Mouse (Mus musculus): Measurements from ENCODE around the gene Arl2bp. TPM values are rescaled to one million over a fixed set of nuclear protein-coding genes. Genes with fewer than 3 reads are reported as not detected.
A peak's percentile ranks its signal among the peaks of the same experiment; 100 is the strongest.

The Arl2bp gene
- polyA plus RNA-seq (2014; fragmentation: Nextera tagmentation; extraction: Ambion mirVana): 94.6 and 108 TPM in 2 replicates

- Histone ChIP-seq H3K27ac (ENCODE audit: low read depth, low read length) (peak within 1 kb of the TSS; percentile 79), H3K4me1 (ENCODE audit: control insufficient read depth, insufficient read depth, low read length) (peaks cover 11% of the 10 kb centered on the region), H3K9ac (ENCODE audit: low read length) (peak within 1 kb of the TSS; percentile 98), H3K9me3 (ENCODE audit: control insufficient read depth, low read length) (no peaks in the 10 kb centered on the region), H3K27me3 (ENCODE audit: control insufficient read depth, insufficient read depth, low read length) (no peaks in the 10 kb centered on the region), H3K4me2 (peak within 1 kb of the TSS; percentile 65), H3K4me3 (ENCODE audit: low read depth, low read length) (peak within 1 kb of the TSS; percentile 85), H3K36me3 (ENCODE audit: control insufficient read depth, insufficient read depth, low read length) (peaks cover 9% of the 10 kb centered on the region)
- peak; percentile 99 for ATAC-seq (ENCODE audit: low FRiP score)
- under 1% methylated on average over 72 of the region's 74 CpGs for WGBS
- DNase-seq (ENCODE audit: low spot score, missing footprints): peak; percentile 99
Observed at GRCm38 (mm10) chr8:94666456-94667308, at the start of gene Arl2bp. Gene Arl2bp, plus strand, starts transcription at chr8:94666600.

DNA sequence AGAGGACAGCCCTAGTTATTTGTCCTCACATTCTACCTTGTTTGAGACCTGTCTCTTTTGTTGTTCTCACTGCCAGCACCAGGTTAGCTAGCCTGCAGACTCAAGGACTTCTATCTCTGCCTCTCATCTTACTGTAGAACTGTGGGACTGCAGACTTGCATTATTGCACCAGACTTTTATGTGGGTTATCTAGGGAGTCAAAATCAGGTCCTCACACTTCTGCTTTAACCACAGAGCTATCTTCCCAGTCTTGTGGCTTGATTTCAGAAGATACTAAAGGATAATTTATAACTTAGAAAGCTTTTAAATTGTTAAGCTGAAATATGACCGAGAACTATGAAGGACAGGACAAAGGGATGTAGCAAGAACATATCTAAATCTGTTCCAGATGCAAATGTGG, 41.5 kb upstream of the Arl2bp start:
- no peak overlapping the region for H3K27ac ChIP-seq (ENCODE audit: low read depth, low read length)
- 96% methylated on average over 1 of the region's 1 CpGs for WGBS
- H3K36me3 ChIP-seq (ENCODE audit: control insufficient read depth, insufficient read depth, low read length): no peaks in the 10 kb centered on the region; the same call in 1 of the 2 replicates
- no peak overlapping the region for H3K9ac ChIP-seq (ENCODE audit: low read length)
- no peak for DNase-seq (ENCODE audit: low spot score, missing footprints)
- H3K4me3 ChIP-seq (ENCODE audit: low read depth, low read length): no peak overlapping the region
- H3K4me1 ChIP-seq (ENCODE audit: control insufficient read depth, insufficient read depth, low read length): no peaks in the 10 kb centered on the region
- H3K4me2 ChIP-seq: no peak overlapping the region
- no peaks in the 10 kb centered on the region for H3K27me3 ChIP-seq (ENCODE audit: control insufficient read depth, insufficient read depth, low read length)
- no peaks in the 10 kb centered on the region for H3K9me3 ChIP-seq (ENCODE audit: control insufficient read depth, low read length)
- ATAC-seq (ENCODE audit: low FRiP score): no peak

GRCm38 (mm10) chr8:94633564-94634194, 32.7 kb upstream of the Arl2bp start:
- no peak for DNase-seq (ENCODE audit: low spot score, missing footprints)

GRCm38 (mm10) chr8:94634211-94634610, 32.2 kb upstream of the Arl2bp start:
- peaks cover 9% of the 10 kb centered on the region; the same call in 1 of the 2 replicates for H3K36me3 ChIP-seq (ENCODE audit: control insufficient read depth, insufficient read depth, low read length)
- no peak for ATAC-seq (ENCODE audit: low FRiP score)

More at GRCm38 (mm10) chr8:94633564-94634194, 32.7 kb upstream of the Arl2bp start:
- H3K4me3 ChIP-seq (ENCODE audit: low read depth, low read length): no peak overlapping the region
- H3K27ac ChIP-seq (ENCODE audit: low read depth, low read length): no peak overlapping the region
- no peaks in the 10 kb centered on the region for H3K9me3 ChIP-seq (ENCODE audit: control insufficient read depth, low read length)
- no peak overlapping the region for H3K4me2 ChIP-seq
- peaks cover 8% of the 10 kb centered on the region; the same call in 1 of the 2 replicates for H3K36me3 ChIP-seq (ENCODE audit: control insufficient read depth, insufficient read depth, low read length)
- WGBS: 94% methylated on average over 2 of the region's 2 CpGs
- no peaks in the 10 kb centered on the region for H3K4me1 ChIP-seq (ENCODE audit: control insufficient read depth, insufficient read depth, low read length)
- ATAC-seq (ENCODE audit: low FRiP score): no peak
- H3K9ac ChIP-seq (ENCODE audit: low read length): no peak overlapping the region
- H3K27me3 ChIP-seq (ENCODE audit: control insufficient read depth, insufficient read depth, low read length): no peaks in the 10 kb centered on the region

GRCm38 (mm10) chr8:94641183-94641582, 25.2 kb upstream of the Arl2bp start:
- H3K27me3 ChIP-seq (ENCODE audit: control insufficient read depth, insufficient read depth, low read length): no peaks in the 10 kb centered on the region
- ATAC-seq (ENCODE audit: low FRiP score) (no peak), DNase-seq (ENCODE audit: low spot score, missing footprints) (no peak)
- peaks cover 16% of the 10 kb centered on the region for H3K36me3 ChIP-seq (ENCODE audit: control insufficient read depth, insufficient read depth, low read length)
- WGBS: 98% methylated on average over 2 of the region's 2 CpGs
- no peak overlapping the region for H3K4me2 ChIP-seq
- no peak overlapping the region for H3K4me3 ChIP-seq (ENCODE audit: low read depth, low read length)
- no peaks in the 10 kb centered on the region for H3K4me1 ChIP-seq (ENCODE audit: control insufficient read depth, insufficient read depth, low read length)
- no peak overlapping the region for H3K9ac ChIP-seq (ENCODE audit: low read length)
- H3K9me3 ChIP-seq (ENCODE audit: control insufficient read depth, low read length): no peaks in the 10 kb centered on the region
- H3K27ac ChIP-seq (ENCODE audit: low read depth, low read length): no peak overlapping the region

More at GRCm38 (mm10) chr8:94634211-94634610, 32.2 kb upstream of the Arl2bp start:
- Histone ChIP-seq H3K9me3 (ENCODE audit: control insufficient read depth, low read length) (no peaks in the 10 kb centered on the region), H3K4me1 (ENCODE audit: control insufficient read depth, insufficient read depth, low read length) (no peaks in the 10 kb centered on the region), H3K4me3 (ENCODE audit: low read depth, low read length) (no peak overlapping the region), H3K27me3 (ENCODE audit: control insufficient read depth, insufficient read depth, low read length) (no peaks in the 10 kb centered on the region), H3K27ac (ENCODE audit: low read depth, low read length) (no peak overlapping the region), H3K9ac (ENCODE audit: low read length) (no peak overlapping the region), H3K4me2 (no peak overlapping the region)
- no peak for DNase-seq (ENCODE audit: low spot score, missing footprints)

- no peaks in the 10 kb centered on the region for H3K9me3 ChIP-seq (ENCODE audit: control insufficient read depth, low read length)
- no peak overlapping the region for H3K27ac ChIP-seq (ENCODE audit: low read depth, low read length)
- no peak overlapping the region for H3K4me3 ChIP-seq (ENCODE audit: low read depth, low read length)
- H3K36me3 ChIP-seq (ENCODE audit: control insufficient read depth, insufficient read depth, low read length): peaks cover 19% of the 10 kb centered on the region
- H3K4me1 ChIP-seq (ENCODE audit: control insufficient read depth, insufficient read depth, low read length): no peaks in the 10 kb centered on the region
- H3K4me2 ChIP-seq: no peak overlapping the region
- H3K27me3 ChIP-seq (ENCODE audit: control insufficient read depth, insufficient read depth, low read length): no peaks in the 10 kb centered on the region
- DNase-seq (ENCODE audit: low spot score, missing footprints) (no peak), ATAC-seq (ENCODE audit: low FRiP score) (no peak)
- H3K9ac ChIP-seq (ENCODE audit: low read length): no peak overlapping the region
- 88% methylated on average over 3 of the region's 3 CpGs for WGBS
Observed at GRCm38 (mm10) chr8:94641938-94642337, 24.5 kb upstream of the Arl2bp start.

DNA sequence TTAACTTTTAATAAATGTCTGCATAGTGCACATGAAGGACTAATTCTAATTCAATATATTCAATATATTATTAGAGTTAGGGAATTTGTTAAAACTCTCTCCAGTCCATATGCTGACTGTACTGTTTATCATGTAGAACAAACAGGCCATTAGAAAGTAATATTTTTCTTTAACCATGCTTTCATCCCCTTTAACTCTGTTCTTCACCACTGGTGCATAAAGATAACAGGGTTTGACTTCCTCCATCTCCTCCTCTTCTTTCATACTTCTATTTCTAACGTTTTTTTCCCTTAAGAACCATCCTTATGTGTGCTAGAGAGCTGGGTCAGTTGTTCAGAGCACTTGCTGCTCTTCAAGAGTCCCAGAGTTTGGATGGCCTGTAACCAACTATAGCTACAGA, 21.2 kb upstream of the Arl2bp start:
- Histone ChIP-seq H3K27me3 (ENCODE audit: control insufficient read depth, insufficient read depth, low read length) (no peaks in the 10 kb centered on the region), H3K4me1 (ENCODE audit: control insufficient read depth, insufficient read depth, low read length) (no peaks in the 10 kb centered on the region), H3K4me3 (ENCODE audit: low read depth, low read length) (no peak overlapping the region), H3K36me3 (ENCODE audit: control insufficient read depth, insufficient read depth, low read length) (peaks cover 13% of the 10 kb centered on the region), H3K9me3 (ENCODE audit: control insufficient read depth, low read length) (no peaks in the 10 kb centered on the region), H3K4me2 (no peak overlapping the region), H3K9ac (ENCODE audit: low read length) (no peak overlapping the region), H3K27ac (ENCODE audit: low read depth, low read length) (no peak overlapping the region)
- 51% methylated on average over 1 of the region's 1 CpGs for WGBS
- DNase-seq (ENCODE audit: low spot score, missing footprints): no peak
- no peak for ATAC-seq (ENCODE audit: low FRiP score)

GRCm38 (mm10) chr8:94646165-94646564, 20.2 kb upstream of the Arl2bp start:
- no peak overlapping the region for H3K4me2 ChIP-seq
- peaks cover 11% of the 10 kb centered on the region for H3K36me3 ChIP-seq (ENCODE audit: control insufficient read depth, insufficient read depth, low read length)
- ATAC-seq (ENCODE audit: low FRiP score) (no peak), DNase-seq (ENCODE audit: low spot score, missing footprints) (peak; percentile 57)
- no peak overlapping the region for H3K4me3 ChIP-seq (ENCODE audit: low read depth, low read length)
- no peaks in the 10 kb centered on the region for H3K4me1 ChIP-seq (ENCODE audit: control insufficient read depth, insufficient read depth, low read length)
- 92% methylated on average over 3 of the region's 3 CpGs for WGBS
- H3K9me3 ChIP-seq (ENCODE audit: control insufficient read depth, low read length): no peaks in the 10 kb centered on the region
- no peak overlapping the region for H3K27ac ChIP-seq (ENCODE audit: low read depth, low read length)
- no peak overlapping the region for H3K9ac ChIP-seq (ENCODE audit: low read length)
- H3K27me3 ChIP-seq (ENCODE audit: control insufficient read depth, insufficient read depth, low read length): no peaks in the 10 kb centered on the region

DNA sequence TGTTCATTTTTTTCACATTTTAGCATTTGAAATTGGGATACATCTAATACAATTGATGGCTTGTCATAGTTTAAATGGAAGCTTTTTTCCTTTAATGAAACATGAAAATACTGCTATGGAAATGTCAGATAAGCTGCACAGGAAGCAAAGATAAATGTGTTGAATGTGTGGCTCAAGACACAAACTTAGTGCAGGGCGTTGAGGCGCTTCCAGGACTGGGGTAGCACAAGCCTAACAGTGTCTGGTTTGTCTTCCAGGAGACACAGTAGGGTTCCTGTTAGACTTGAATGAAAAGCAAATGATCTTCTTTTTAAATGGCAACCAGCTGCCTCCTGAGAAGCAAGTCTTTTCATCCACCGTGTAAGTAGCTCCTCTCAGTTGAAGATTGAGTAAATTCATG, 16.9 kb upstream of the Arl2bp start:
- Histone ChIP-seq H3K9ac (ENCODE audit: low read length) (no peak overlapping the region), H3K36me3 (ENCODE audit: control insufficient read depth, insufficient read depth, low read length) (peaks cover 10% of the 10 kb centered on the region), H3K4me2 (no peak overlapping the region), H3K4me3 (ENCODE audit: low read depth, low read length) (no peak overlapping the region), H3K27ac (ENCODE audit: low read depth, low read length) (no peak overlapping the region), H3K9me3 (ENCODE audit: control insufficient read depth, low read length) (no peaks in the 10 kb centered on the region), H3K4me1 (ENCODE audit: control insufficient read depth, insufficient read depth, low read length) (no peaks in the 10 kb centered on the region), H3K27me3 (ENCODE audit: control insufficient read depth, insufficient read depth, low read length) (no peaks in the 10 kb centered on the region)
- WGBS: 46% methylated on average over 3 of the region's 3 CpGs
- ATAC-seq (ENCODE audit: low FRiP score) (no peak), DNase-seq (ENCODE audit: low spot score, missing footprints) (peak; percentile 56)

Measured in midbrain, embryonic 11.5 days (tissue).